Mouse (Mus musculus): Measurements from ENCODE around the gene Dock1.

GRCm38 (mm10) chr7:135172219-135172618 lies 501.8 kb downstream of the Dock1 start:
- TF ChIP-seq CTCF (conservative IDR thresholded peaks at IDR 0.05; ENCODE audit: insufficient read depth, insufficient read length, low read depth, low read length): no peak
- no peak for TF ChIP-seq POLR2A (IDR thresholded peaks at IDR 0.05; ENCODE audit: low read depth, low read length)
